9 mouse cellular contexts compared by ENCODE assay signal in the genomic region with DNA sequence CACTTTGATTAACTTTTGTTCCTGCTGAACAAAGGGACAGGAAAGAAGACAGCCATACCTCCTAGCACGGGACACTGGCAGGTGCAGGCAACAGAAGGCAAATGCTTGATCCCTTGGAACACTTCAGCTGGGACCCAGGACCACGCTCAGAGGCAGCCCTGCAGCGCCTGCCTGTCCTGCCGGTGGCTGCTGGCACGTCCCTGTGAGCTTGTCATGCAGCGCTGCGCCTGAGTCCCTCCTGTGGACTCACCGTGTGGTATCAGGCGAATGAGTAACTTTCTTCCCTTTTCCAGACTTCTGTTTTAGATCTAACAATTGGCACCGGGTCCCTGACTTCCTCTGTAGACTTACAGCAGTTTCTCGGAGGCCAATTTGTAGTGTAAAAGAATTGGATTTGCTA. TPM values are rescaled to one million over a fixed set of nuclear protein-coding genes. Genes with fewer than 3 reads are reported as not detected.
DNase-seq lines count a peak whose midpoint lies in the region; ATAC-seq and TF ChIP-seq lines count a peak whose summit lies in the region.
"Had no signal": no experiment of that assay in that cellular context is flagged by ENCODE, and none has a peak within 500 bp of the region (broad histone marks: within the 10 kb centered on the region; RNA-seq: fewer than 3 reads in every experiment).

Gene Veph1 (minus strand): TSS at position 293 of the 400 bp plus-strand sequence.

- H3K4me1 ChIP-seq in heart, embryonic 14.5 days (ENCODE audit: control insufficient read depth in 2 of 2, insufficient read depth in 2 of 2, low read length in 2 of 2), result peaks cover 5 to 14% of the 10 kb centered on the region in 2 experiments
- no peaks in the 10 kb centered on the region for H3K4me1 ChIP-seq in forebrain, postnatal 0 days (ENCODE audit: insufficient read depth)
- peaks cover 40% of the 10 kb centered on the region for H3K4me1 ChIP-seq in neural tube, embryonic 13.5 days (replicated peaks)
- H3K4me1 ChIP-seq in intestine, embryonic 16.5 days (ENCODE audit: control insufficient read depth, insufficient read depth, low read length), result no peaks in the 10 kb centered on the region; the same call in 1 of the 2 replicates

- no peaks in the 10 kb centered on the region for H3K9me3 ChIP-seq in heart, embryonic 14.5 days (ENCODE audit: control insufficient read depth, low read length)
- H3K9me3 ChIP-seq in forebrain, postnatal 0 days (ENCODE audit: low read length), result no peaks in the 10 kb centered on the region
- H3K9me3 ChIP-seq in neural tube, embryonic 13.5 days, result no peaks in the 10 kb centered on the region
- H3K9me3 ChIP-seq in intestine, embryonic 16.5 days (ENCODE audit: control insufficient read depth, low read length), result no peaks in the 10 kb centered on the region

- H3K4me2 ChIP-seq in heart, embryonic 14.5 days (ENCODE audit: low read length), result peak within 1 kb of the TSS; percentile 16; the same call in 1 of the 2 replicates
- H3K4me2 ChIP-seq in forebrain, postnatal 0 days (ENCODE audit: low read depth), result peak within 1 kb of the TSS; percentile 27
- H3K4me2 ChIP-seq in neural tube, embryonic 13.5 days, result peak within 1 kb of the TSS; percentile 37
- H3K4me2 ChIP-seq in intestine, embryonic 16.5 days (ENCODE audit: low read depth, low read length), result no peak within 1 kb of the TSS

- no peak for ATAC-seq in heart, embryonic 14.5 days (ENCODE audit: insufficient number of reproducible peaks, insufficient read depth, low FRiP score, low read depth)
- ATAC-seq in forebrain, postnatal 0 days, result peak; percentile 63; the same call in 1 of the 2 replicates
- ATAC-seq in neural tube, embryonic 13.5 days (ENCODE audit: low read depth), result peak; percentile 75; the same call in 1 of the 2 replicates
- ATAC-seq in intestine, embryonic 16.5 days, result no peak

- no peak within 1 kb of the TSS for H3K4me3 ChIP-seq in heart, embryonic 14.5 days (ENCODE audit: control insufficient read depth in 1 of 2, insufficient read depth in 1 of 2, low read depth in 1 of 2, low read length in 2 of 2)
- H3K4me3 ChIP-seq in forebrain, postnatal 0 days (ENCODE audit: low read depth, low read length), result no peak within 1 kb of the TSS
- no peak within 1 kb of the TSS for H3K4me3 ChIP-seq in neural tube, embryonic 13.5 days
- H3K4me3 ChIP-seq in intestine, embryonic 16.5 days (ENCODE audit: low read length), result no peak within 1 kb of the TSS

- no peak within 1 kb of the TSS for H3K27ac ChIP-seq in heart, embryonic 14.5 days (replicated peaks in 1 of 2; ENCODE audit: control insufficient read depth in 1 of 2, insufficient read depth in 1 of 2, low read depth in 2 of 2, low read length in 2 of 2)
- H3K27ac ChIP-seq in forebrain, postnatal 0 days (ENCODE audit: low read depth, low read length), result no peak within 1 kb of the TSS
- peak within 1 kb of the TSS; percentile 67; the same call in 1 of the 2 replicates for H3K27ac ChIP-seq in neural tube, embryonic 13.5 days (replicated peaks)
- H3K27ac ChIP-seq in intestine, embryonic 16.5 days (ENCODE audit: low read length), result no peak within 1 kb of the TSS

- no peak within 1 kb of the TSS for H3K9ac ChIP-seq in heart, embryonic 14.5 days (ENCODE audit: low read length)
- no peak within 1 kb of the TSS for H3K9ac ChIP-seq in forebrain, postnatal 0 days
- H3K9ac ChIP-seq in neural tube, embryonic 13.5 days, result peak within 1 kb of the TSS; percentile 49
- H3K9ac ChIP-seq in intestine, embryonic 16.5 days (ENCODE audit: low read depth, low read length), result no peak within 1 kb of the TSS

- no peaks in the 10 kb centered on the region for H3K27me3 ChIP-seq in heart, embryonic 14.5 days (ENCODE audit: control insufficient read depth, insufficient read depth, low read length)
- H3K27me3 ChIP-seq in forebrain, postnatal 0 days (ENCODE audit: insufficient read depth, low read length), result no peaks in the 10 kb centered on the region
- H3K27me3 ChIP-seq in neural tube, embryonic 13.5 days, result no peaks in the 10 kb centered on the region
- no peaks in the 10 kb centered on the region for H3K27me3 ChIP-seq in intestine, embryonic 16.5 days (replicated peaks; ENCODE audit: control insufficient read depth, insufficient read depth, low read length)

- no peaks in the 10 kb centered on the region for H3K36me3 ChIP-seq in heart, embryonic 14.5 days (ENCODE audit: control insufficient read depth, insufficient read depth, low read length)
- H3K36me3 ChIP-seq in forebrain, postnatal 0 days (ENCODE audit: insufficient read depth), result no peaks in the 10 kb centered on the region
- no peaks in the 10 kb centered on the region for H3K36me3 ChIP-seq in neural tube, embryonic 13.5 days
- no peaks in the 10 kb centered on the region for H3K36me3 ChIP-seq in intestine, embryonic 16.5 days (ENCODE audit: control insufficient read depth, insufficient read depth, low read length)

- TF ChIP-seq CTCF in forebrain, postnatal 0 days (IDR thresholded peaks at IDR 0.05; ENCODE audit: low read depth), result no peak

- 23% methylated on average over 11 of the region's 11 CpGs for WGBS in heart, embryonic 14.5 days
- 9% methylated on average over 11 of the region's 11 CpGs for WGBS in forebrain, postnatal 0 days
- 14% methylated on average over 11 of the region's 11 CpGs for WGBS in neural tube, embryonic 13.5 days
- WGBS in intestine, embryonic 16.5 days, result 25% methylated on average over 11 of the region's 11 CpGs

- DNase-seq in heart, adult 8-10 months (ENCODE audit: low spot score), result no peak
- DNase-seq in forebrain, postnatal 0 days, result peak; percentile 26
- DNase-seq in kidney, postnatal 36 days, result peak; percentile 78 to 79
- DNase-seq in cerebellum, adult 9-10 months, result no peak
- no peak for DNase-seq in gastrocnemius, postnatal 25 days
- DNase-seq: heart, adult 18-20 months had no signal

RNA-seq across cellular contexts. Expression of gene Veph1, which starts in this region (rescaled TPM):
- 1.0 and 1.4 TPM in 2 replicates for polyA plus RNA-seq in heart, embryonic 14.5 days (2014; fragmentation: Nextera tagmentation; extraction: Ambion mirVana)
- under 1 TPM in 1 of 4 experiments, not detected in 3; 0.03 TPM for total RNA-seq in heart, adult 8-10 months (2022)
- 2.9 and 5.8 TPM in 2 replicates for total RNA-seq in forebrain, postnatal 0 days (2014; rRNA removed)
- polyA plus RNA-seq in forebrain, postnatal 0 days (2015; fragmentation: Nextera tagmentation; extraction: Ambion mirVana), result 2.3 and 3.6 TPM in 2 replicates
- polyA plus RNA-seq in neural tube, embryonic 13.5 days (2015; fragmentation: Nextera tagmentation; extraction: Ambion mirVana), result 4.2 and 4.8 TPM in 2 replicates
- total RNA-seq in gastrocnemius, postnatal 25 days (2021), result not detected
- 0.15 and 0.28 TPM in 2 replicates for polyA plus RNA-seq in intestine, embryonic 16.5 days (2015; fragmentation: Nextera tagmentation; extraction: Ambion mirVana)
- total RNA-seq: heart, adult 18-20 months had no signal

Comparison
In these comparisons a context has a peak if more than half of its experiments do, and no peak if none do; other contexts are left out.
1. ATAC-seq: peak in forebrain, postnatal 0 days (single experiment) and neural tube, embryonic 13.5 days (single experiment); none in heart, embryonic 14.5 days (single experiment) and intestine, embryonic 16.5 days (single experiment).
2. DNase-seq: peak in forebrain, postnatal 0 days (single experiment) and kidney, postnatal 36 days (2 of 2); none in heart, adult 8-10 months (single experiment), cerebellum, adult 9-10 months (single experiment) and gastrocnemius, postnatal 25 days (single experiment).